Mouse (Mus musculus): ENCODE data around the gene Evpl. TPM values are rescaled to one million over a fixed set of nuclear protein-coding genes. Genes with fewer than 3 reads are reported as not detected.

Gene Evpl
- total RNA-seq, 2 experiments from 2014 or later = 0.70 to 0.82 TPM

DNA sequence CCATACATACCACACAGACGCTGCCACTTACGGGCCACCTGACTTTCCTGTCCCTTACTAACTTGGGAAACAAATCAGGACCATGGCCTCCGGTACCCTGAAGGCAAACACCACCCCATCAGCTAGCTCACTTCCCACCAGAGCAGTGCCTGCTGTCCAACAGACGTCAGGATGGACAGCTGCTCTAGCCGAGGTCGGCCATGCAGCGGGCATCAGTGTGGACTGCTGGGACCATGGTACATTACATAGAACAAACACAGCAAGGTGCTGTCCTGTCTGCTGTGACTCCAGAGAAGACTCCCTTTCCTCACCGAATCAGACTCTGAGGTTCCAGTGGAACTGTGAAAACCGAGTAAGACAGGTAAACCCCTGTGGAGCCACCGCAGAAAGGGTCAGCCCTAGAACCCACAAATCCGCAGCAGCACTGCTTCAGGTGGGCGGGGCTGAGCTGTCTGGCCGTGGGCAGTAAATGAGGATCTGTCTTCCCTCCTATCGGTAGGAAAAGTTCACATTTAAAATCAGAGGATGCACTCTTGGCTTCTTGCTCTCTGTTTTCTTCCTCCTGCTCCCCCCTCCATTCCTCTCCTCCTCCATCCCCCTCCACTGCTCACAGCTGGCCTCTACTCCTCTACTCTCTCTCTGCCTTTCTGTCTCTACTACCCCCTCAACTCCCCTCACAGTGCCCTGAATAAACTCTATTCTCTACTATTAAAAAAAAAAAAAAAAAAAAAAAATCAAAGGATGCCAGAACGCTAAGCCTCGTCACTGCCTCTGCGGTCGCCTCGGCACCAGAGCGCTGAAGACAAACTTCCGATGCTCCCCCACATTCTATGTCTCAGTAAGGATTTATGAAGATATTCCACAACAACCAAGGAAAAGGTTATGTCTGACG lies 17.5 kb upstream of the Evpl start:
- DNase-seq = no peak

DNA sequence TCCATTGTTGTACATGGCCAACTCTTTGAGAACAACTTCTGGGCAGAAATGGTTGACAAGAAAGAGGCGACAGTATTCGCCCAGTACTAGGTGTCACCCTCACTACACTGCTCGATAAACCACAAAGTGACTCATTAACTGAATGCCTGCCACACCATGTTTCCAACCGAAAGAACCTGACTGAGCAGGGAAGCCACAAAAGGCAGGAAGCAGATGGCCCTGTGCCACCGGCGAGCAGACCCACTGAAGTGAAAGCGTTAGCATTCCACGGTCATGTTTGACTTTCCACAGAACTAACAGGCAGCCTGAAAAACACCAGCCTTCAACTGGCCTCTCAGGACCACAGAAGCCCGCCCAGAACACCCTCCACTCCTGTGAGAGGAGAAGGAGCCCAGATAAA lies 16.8 kb upstream of the Evpl start:
- no peak for DNase-seq

DNA sequence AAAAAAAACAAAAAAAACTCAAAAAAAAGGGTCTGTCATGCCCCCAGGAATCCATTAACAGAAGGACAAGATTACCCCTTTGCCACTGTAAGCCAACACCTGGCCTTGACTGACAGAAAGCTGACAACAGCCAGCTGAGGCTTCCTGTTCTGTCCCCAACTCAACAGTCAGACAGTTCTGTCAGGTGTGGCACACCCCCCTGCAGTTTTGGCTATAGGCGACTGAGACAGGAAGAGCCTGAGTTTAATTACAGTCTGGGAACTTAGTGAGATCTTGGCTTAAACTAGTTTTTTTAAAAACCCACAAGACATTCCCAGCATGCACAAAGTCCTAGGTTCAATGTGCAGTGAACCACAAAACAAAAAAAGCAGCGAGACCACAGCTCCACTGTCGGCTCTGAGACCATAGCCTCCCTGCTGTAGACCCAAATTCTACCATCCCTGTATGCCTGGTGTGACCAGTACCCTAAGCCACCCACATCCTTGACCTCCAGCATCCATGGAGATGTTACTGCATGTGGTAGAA lies 15.3 kb upstream of the Evpl start:
- DNase-seq = no peak

DNA sequence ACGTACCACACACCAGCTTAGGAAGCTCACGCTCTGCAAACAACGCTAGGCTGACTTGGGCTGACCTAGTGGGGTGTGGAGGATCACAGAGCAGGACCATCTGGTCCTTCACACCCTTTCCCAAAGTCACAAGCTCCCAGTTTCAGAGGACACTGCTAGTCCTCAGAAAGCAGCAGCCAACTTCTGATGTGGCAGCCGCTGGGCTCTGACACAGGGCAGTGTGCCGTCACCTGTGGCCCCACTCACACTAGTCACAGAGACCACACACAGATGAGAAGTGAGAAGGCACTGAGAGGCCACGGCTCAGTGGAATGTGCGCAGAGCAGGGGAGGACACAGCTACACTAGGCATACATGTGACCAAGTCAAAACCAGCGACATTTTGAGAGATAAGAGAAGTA lies 13.0 kb upstream of the Evpl start:
- no peak for DNase-seq

DNA sequence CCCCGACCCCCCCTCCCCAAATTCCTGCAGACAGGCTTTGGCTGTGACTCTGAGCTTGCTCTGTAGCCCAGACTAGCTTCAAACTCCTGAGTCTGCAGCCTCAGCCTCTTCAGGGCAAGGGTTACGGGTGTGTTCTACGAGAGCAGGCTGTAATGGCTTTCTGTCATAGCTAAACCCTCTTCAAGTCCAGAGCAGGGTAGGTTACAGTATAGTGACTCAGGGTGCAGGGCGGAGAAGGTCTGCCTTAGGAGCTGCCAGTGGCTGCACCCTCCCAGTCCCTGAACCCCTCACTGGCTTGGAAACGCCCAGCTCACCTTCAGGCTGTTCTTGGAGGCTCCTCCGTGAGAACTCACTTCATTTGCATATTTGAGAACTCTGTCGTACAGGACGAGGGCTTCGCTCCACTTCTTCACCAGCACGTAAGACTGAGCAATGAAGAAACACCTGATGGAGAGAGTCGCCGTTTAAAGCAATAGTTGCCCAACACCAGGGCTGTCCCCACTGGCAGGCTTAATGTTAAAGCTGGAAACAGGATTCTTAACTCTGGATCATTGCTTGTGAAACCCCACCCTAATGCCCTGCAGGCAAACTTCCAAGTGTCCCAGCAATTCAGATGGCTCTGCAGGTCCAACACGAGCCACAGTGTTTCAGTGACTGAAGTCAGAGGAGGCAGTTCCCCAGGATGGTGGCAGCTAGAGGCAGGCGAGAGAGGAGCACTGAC lies 9.8 kb upstream of the Evpl start:
- no peak for DNase-seq

DNA sequence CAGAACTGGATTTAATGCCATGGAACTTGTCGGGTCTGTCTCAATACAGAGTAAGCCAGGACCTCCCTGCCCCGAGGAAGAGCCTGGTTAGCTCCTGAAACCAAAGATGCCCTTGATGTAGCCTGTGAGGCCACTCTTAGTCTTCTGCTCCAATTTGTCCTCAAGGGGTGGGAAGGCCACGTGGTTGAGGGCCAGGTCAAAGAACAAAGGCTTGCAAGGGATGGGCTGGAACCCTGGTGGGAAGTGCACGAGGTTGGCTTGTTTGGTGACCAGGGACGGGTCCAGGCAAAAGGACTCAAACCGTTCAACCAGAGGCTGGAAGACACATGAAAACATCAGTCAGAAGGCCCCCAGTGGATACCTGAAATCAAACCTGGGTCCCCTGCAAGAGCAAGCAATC lies 7.7 kb upstream of the Evpl start:
- no peak for DNase-seq

DNA sequence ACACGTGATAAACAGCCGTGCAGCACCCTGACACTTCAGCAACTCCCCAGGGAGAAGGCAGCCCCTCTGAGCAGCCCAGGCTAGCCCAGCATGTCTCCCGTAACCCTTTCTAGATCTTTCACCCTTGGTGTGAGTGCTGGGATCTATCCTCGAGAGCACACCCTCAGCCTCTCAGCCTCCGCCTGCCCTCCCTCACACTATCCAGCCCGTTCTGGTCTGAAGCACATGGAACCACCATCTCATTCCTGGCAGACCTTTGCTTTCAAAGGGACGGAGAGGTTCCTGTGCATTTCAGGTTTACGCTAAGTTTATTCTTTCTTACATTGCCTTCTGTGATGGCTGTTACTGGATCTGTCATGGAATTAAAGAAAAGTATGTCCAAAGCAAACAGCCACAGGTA lies 6.7 kb upstream of the Evpl start:
- DNase-seq = no peak

DNA sequence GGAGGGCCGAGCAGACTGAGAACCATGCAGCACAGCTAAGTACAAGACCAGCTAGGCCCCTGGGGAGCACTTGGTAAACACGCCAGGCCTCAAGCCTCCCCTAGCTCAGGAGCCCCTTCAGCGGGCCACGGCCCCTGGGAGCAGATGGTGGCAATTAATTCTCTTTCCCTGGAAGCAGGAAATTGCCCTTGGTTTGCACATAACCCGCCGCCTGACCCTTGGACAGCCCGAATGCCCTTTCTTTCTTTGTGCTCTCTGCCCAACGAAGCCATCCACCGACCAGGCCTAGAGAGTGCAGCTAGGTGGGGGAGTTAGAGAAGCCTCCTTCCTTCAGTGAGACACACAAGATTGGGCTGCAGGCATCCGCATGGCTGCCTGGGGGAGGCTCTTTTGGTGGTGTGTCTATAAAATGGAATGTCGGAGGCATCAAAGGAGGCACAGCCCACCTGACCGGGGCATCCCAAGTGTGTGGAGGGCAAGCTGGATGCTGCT lies 3.9 kb upstream of the Evpl start:
- no peak for DNase-seq

DNA sequence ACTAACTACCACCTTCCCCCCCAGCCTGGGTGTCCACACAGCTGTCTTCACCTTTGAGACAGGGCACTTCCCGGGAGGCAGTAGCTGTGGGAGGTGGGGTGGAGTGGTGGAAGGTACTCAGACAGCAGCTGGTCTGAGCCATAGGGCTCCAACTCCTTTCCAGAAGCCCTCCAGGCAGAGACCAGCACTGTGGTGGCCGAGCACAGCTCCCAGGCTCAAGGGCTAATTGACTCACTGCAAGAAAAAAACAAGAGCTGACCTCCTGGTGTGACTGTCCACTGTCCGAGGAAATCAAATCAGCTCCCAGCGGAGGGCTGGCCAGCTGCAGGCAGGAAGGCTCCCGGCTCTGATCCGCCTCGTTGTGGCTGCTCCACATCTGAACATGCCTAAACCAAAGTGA lies 1.9 kb upstream of the Evpl start:
- DNase-seq = no peak

DNA sequence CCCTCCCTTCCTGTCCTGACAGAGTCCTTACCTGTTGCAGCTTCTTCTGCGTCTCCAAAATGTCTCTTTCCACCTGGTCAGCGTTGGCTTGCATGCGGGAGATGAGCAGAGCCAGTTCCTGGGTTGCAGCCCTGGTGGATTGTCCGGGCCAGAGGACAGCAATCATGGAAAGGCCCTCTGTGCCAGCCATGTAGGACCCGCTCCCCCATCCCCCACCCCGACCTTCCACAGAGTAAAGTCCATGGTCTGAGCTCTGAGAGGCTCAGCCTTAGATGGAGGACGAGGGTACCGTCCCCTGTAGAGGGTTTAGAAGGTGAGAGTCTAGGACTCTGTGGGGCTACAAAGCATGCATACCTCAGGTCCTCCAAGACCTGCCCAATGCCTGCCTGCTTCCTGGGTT lies 3.0 kb downstream of the Evpl start:
- no peak for DNase-seq

DNA sequence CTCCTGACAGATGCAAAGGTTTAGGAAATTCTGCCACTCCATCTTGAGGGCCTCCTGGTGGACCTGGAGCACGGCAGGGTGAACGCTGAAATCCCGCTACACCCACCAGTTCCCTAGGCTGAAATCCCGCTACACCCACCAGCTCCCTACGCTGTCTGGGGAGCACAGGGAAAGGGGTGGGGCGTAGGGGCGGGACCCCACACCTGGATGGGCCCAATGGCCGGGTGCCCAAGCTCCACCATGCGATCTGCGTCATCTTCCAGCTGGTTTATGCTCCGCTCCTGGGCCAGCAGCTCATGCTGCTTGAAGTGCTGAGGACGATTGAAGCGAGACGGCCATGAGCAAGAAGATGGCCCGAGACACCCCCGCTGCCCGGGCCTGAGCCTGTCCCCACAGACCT lies 5.5 kb downstream of the Evpl start:
- DNase-seq = no peak

DNA sequence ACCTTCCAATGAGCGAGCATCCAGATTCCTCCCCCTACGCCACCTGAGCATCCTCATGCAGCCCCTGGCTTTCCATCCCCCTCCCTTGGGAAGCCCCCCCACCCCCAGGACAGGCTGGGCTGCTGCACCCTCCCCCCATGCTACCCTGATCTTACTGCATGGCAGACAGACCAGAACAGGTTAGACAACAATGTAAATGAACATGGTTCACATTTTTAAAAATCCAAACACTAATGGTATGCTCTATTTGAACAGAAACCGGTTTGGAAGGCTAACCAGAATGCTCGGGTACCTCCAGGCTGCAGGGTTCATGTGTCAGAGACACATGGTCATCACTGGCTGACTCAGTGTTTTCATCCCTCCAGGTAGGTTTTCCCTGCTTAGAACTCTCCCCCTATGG lies 9.2 kb downstream of the Evpl start:
- no peak for DNase-seq

DNA sequence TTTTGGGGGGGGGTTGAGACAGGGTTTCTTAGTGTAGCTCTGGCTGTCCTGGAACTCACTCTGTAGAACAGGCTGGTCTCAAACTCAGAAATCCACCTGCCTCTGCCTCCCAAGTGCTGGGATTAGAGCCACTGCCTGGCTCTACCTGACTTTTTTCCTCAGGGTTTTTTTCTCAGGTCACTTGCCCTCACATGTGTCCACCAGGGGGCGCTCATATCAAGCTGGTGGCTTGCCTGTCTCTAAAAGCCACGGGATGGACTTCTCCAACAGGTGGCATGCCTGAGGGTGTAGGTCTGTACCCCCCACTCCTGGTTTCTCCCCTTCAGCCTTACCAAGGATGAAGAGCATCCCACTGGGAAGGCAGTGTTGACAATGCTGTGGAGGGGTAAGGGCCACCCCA lies 11.5 kb downstream of the Evpl start:
- peak; percentile 90 to 92 for DNase-seq

DNA sequence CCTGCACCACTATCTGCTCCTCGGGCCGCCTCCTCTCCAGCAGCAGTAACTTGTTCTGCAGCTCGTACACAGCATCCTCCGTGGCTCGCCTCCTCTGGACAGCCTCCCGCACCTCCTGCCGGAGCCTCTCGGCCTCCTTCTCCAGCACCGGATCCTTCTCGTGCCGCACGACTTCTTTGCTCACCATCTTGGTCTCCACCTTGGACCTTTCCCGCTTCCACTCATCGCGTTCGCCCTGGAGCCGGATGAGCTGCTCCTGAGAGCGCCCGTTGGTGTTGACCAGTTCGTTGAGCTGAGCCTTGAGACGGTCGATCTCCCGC lies 15.2 kb downstream of the Evpl start:
- DNase-seq = no peak

DNA sequence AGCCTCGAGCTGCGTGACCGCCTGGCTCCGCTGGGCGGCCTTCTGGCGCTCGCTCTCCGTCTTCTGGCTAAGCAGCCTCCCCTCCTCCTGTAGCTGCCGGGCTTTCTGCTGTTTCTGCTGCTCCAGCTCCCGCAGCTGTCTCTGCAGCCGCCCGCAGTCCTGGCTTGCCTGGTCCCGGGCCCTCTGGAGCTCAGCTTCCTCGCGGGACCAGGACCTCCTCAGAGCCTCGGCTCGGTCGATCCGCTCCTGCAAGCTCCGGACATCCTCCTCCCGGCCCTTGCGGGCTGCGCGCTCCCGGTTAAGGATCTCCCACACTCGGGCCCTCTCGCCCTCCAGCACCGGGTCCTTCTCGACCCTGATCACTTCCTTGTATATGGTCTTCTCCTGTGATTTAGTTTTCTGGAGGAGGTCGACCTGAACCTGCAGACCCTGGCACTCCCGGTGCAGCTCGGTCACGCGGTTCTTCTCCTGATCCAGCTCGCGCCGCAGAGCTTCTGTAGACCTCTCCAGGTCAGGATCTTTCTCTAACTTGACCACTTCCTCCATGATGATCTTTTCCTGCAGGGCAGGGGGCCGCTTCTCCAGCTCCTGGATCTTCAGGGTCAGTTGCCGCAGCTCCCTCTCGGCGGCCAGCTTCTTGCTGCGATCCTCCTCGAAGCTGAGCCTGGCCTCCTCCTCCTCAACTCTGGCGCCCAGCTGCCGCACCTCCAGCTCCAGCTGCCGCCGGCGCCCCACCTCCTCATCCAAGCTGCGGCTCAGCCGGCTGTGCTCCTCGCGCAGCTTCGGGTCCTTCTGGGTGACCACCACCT lies 15.7 kb downstream of the Evpl start:
- DNase-seq = peak; percentile 27 to 52

DNA sequence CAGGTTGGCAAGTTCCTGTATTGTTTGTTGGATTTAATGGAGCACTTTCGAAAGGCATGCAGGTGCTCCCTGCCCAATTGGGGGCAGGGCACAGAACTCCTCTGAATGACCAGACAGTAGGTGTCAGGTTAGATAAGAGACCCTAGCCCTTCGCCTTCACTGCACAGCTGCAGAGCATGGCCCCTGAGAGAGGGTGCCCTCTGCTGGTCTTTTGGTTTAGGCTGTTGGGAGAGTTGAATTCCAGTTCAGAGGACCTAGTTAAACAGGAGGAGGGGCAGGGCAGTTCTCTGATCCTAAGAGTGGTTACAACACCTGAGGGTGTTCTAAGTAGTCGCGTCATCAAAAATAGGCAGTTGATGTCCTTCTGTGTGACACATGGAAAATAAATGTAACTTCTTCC lies 18.0 kb downstream of the Evpl start:
- peak; percentile 81 to 89 for DNase-seq

DNA sequence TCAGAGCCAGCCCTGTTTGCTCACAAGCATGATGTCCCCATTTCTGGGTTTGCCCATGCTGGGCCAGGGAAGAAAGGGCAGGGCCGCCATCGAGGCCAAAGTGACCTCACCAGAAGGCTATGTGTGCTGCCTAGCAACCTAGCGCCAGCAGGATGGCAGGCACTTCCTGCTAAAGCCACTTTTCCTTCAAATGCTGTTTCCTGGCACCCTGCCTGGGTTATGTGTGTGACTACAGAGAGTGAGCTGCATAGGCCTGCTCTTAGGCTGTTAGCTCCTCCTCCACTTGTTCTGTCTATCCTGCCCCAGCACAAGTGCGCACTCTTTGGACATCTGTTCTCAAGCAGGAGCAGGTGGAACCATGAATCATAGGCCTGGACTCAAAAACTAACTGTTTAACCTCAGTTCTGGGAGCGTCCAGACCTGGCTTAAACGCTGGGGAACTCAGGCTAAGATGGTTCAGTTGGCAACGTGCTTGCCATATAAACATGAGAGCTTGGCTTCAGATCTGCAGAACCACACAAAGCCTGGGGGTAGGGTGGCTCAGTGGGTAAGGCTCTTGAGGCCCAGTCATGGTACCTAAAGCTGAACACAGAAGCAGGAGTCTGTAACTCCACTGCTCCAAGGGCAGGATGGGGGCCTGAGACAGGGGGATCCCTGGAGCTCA lies 19.0 kb downstream of the Evpl start:
- DNase-seq = peak; percentile 97

DNA sequence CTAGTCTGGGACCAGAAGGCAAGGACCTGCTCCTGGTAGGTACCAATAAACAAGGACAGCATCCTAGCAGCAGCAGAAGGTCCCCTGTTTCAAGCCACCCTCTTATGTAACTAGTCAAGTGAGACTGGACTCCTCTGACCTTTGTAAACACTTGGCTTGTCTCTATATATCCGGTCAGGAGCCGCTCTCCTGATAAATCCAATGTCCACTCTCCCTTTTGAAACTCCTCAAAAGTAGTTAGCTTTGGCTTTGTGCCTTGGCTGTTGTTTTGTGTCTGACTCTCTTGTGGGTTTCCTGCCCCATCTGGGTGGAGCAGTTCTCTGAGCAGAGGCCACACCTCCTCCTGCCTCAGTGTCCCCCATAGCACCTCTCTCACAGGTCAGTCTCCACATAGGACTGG lies 19.6 kb downstream of the Evpl start:
- DNase-seq = peak; percentile 16 to 55

DNA sequence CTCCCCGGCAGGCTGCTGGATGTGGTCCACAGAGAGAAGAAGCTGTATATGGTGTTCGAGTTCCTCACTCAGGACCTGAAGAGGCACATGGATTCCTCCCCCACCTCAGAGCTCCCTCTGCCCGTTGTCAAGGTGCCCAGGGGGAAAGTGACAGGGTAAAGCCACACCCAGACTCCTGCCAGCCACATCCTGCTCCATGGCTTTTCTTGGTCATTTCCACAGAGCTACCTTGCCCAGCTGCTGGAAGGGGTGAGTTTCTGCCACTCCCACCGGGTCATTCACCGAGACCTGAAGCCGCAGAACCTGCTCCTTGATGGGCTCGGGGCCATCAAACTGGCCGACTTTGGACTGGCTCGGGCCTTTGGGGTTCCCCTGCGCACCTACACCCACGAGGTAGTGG lies 21.3 kb downstream of the Evpl start:
- no peak for DNase-seq

DNA sequence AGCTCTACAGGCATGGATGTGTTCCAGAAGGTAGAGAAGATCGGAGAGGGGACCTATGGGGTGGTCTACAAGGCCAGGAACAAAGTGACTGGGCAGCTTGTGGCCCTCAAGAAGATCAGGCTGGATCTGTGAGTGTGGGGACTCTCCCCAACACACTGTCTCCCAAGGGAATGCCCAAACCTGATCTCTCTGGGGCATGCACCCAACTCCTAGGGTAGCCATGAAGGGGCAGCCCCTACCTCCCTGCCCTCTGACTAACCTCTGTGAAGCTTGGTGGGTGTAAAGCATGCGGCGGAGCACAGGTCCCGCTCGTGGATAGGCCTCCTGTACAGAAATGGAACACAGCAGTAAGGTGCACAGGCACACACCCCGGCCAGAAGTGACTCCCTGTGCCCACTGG lies 21.9 kb downstream of the Evpl start:
- DNase-seq = no peak

DNA sequence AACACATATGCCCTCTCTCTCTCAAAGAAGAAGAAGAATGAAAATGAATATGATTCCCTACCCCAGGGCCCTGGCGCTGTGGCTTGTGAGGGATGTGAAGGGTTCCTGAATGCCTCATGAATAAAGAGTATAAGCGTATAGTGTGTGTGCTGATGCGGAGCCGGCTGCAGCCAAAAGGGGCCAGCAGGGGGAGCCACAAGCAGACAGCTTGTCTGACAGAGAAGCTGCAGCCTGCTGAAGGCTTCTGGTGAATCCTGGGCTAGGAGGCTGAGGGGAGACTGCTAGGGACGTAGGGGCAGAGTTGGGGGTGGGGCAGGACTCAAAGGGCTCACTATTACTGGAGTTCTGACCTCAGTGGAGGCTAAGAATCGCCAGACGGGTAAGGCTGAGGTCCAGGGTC lies 22.7 kb downstream of the Evpl start:
- peak in 1 of 2 experiments; percentile 27 for DNase-seq

Measured in adrenal gland, postnatal 36 days (tissue).